Mouse (Mus musculus) midbrain, postnatal 0 days (tissue): ENCODE results near the gene Mical2. TPM values are rescaled to one million over a fixed set of nuclear protein-coding genes. Genes with fewer than 3 reads are reported as not detected.

Experiments
- ATAC-seq: fragments of 200-750 bp; cut with Nextera tagmentation; 2 replicates; pipeline ENCODE4 v1.8.0; 2017; ENCODE audit warnings: moderate number of reproducible peaks, mild to moderate bottlenecking, moderate TSS enrichment, moderate library complexity; ENCODE audit not compliant: low FRiP score
- DNase-seq: peaks from one replicate; pipeline ENCODE4 v3.0.0-alpha.2; 2015; ENCODE audit warnings: low spot score
- H3K27ac ChIP-seq: fragments of 300-500 bp; sonication (generic); 2 replicates; pipeline ENCODE4 v1.5.1; 2014; ENCODE audit warnings: low read depth, mild to moderate bottlenecking, low read length, mixed read lengths
- H3K27me3 ChIP-seq: fragments of 300-500 bp; sonication (generic); 2 replicates; pipeline ENCODE4 v1.6.1; 2014; ENCODE audit warnings: low read length, control low read depth, mixed read lengths; ENCODE audit not compliant: insufficient read depth
- H3K36me3 ChIP-seq: fragments of 300-500 bp; sonication (generic); 2 replicates; pipeline ENCODE4 v1.6.1; 2014; ENCODE audit warnings: low read length, control low read depth, mixed read lengths; ENCODE audit not compliant: insufficient read depth
- H3K4me1 ChIP-seq: fragments of 300-500 bp; sonication (generic); 2 replicates; pipeline ENCODE4 v1.6.1; 2014; ENCODE audit warnings: mild to moderate bottlenecking, control low read depth, antibody characterized with exemption, low read length, mixed read lengths; ENCODE audit not compliant: insufficient read depth
- H3K4me2 ChIP-seq: fragments of 300-500 bp; sonication (generic); 2 replicates; pipeline ENCODE4 v1.6.1; 2014; ENCODE audit warnings: low read depth, mild to moderate bottlenecking, low read length, mixed read lengths; ENCODE audit not compliant: poor library complexity, severe bottlenecking
- H3K4me3 ChIP-seq: fragments of 300-500 bp; sonication (generic); 2 replicates; pipeline ENCODE4 v1.5.1; 2014; ENCODE audit warnings: low read depth, mild to moderate bottlenecking, low read length, moderate library complexity
- H3K9ac ChIP-seq: fragments of 300-500 bp; sonication (generic); replicated peaks from 2 replicates; pipeline ENCODE4 v1.6.1; 2014; ENCODE audit warnings: mild to moderate bottlenecking, low read length, moderate library complexity, mixed read lengths; ENCODE audit not compliant: poor library complexity, severe bottlenecking
- H3K9me3 ChIP-seq: fragments of 300-500 bp; sonication (generic); 2 replicates; pipeline ENCODE4 v1.6.1; 2016; ENCODE audit warnings: low read length, control low read depth
- CTCF ChIP-seq: IDR thresholded peaks from 2 replicates; pipeline ENCODE4 v1.5.1; 2016; ENCODE audit warnings: antibody characterized with exemption, mild to moderate bottlenecking
- WGBS: fragments of 180-500 bp; shearing (Covaris S2); extraction: QIAGEN DNeasy Blood & Tissue Kit; methylation state at CpG from one replicate; pipeline ENCODE4 v1.1.7; 2014; 5-methylcytosine and 5-hydroxymethylcytosine counted together
- polyA plus RNA-seq: library from polyadenylated mRNA; unstranded; fragments of >200 nt; fragmentation: Nextera tagmentation; extraction: Ambion mirVana; gene quantifications from 2 replicates; pipeline ENCODE4 v1.2.1, GENCODE M21; 2015
- total RNA-seq: library from RNA; depleted of rRNA; stranded (reverse); fragments of >200 nt; gene quantifications from 2 replicates; pipeline ENCODE4 v1.2.3, GENCODE M21; 2014; rRNA removed

The Mical2 gene
- total and polyA plus RNA-seq, 2 experiments from 2014 or later = 6.2 to 11.0 TPM

DNA sequence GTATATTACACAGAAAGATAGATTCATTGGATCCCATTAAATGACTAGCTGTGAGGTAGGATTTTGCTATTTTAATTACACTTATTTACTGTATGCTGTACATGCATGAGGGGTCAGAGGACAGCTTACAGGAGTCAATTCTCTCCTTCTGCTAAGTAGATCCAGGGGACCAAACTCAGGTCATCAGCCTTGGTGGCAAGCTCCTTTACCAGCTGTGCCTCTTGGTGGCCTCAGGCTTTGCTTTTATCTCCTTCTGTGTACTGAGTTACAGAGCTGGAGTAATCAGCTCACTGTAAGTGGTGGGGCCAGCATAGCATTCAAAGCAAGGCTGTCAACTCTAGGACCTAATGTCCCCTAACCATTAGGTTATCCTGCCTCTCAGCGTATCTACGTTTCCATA, 229.3 kb downstream of the Mical2 start:
- Histone ChIP-seq H3K27me3 (no peaks in the 10 kb centered on the region), H3K9me3 (no peaks in the 10 kb centered on the region), H3K4me2 (no peak overlapping the region), H3K9ac (no peak overlapping the region), H3K4me3 (no peak overlapping the region), H3K36me3 (no peaks in the 10 kb centered on the region), H3K27ac (no peak overlapping the region), H3K4me1 (no peaks in the 10 kb centered on the region)
- TF ChIP-seq CTCF = no peak
- ATAC-seq (no peak), DNase-seq (no peak)
- 85% methylated on average over 2 of the region's 2 CpGs for WGBS

DNA sequence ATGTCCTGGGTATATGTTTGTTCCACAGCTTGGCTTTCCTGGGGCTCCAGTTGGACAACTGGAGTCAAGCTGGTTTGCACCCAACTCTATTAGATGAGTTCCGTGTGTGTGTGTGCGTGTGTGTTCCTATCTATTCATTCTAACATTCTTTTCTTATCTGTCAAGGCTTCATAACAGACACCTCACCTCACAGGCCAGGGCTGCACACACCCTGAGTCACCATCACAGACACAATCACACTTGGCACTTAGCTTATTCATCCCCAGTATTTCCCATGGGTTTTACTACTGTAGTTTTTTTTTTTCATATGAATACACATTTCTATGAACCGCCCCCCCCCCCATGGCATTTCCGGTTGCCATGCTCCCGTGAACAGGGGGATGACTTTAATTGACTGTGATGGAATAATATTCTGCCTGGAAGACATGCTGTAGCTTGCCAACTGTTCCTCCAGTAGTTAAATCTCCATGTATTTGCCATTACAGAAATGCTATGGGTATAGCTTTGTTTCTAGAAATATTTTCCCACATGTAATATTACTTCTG, 230.0 kb downstream of the Mical2 start:
- Histone ChIP-seq H3K9me3 (no peaks in the 10 kb centered on the region), H3K4me2 (no peak overlapping the region), H3K4me3 (no peak overlapping the region), H3K27me3 (no peaks in the 10 kb centered on the region), H3K27ac (no peak overlapping the region), H3K36me3 (no peaks in the 10 kb centered on the region), H3K9ac (no peak overlapping the region), H3K4me1 (no peaks in the 10 kb centered on the region)
- ATAC-seq (no peak), DNase-seq (no peak)
- TF ChIP-seq CTCF = no peak
- 77% methylated on average over 5 of the region's 5 CpGs for WGBS

DNA sequence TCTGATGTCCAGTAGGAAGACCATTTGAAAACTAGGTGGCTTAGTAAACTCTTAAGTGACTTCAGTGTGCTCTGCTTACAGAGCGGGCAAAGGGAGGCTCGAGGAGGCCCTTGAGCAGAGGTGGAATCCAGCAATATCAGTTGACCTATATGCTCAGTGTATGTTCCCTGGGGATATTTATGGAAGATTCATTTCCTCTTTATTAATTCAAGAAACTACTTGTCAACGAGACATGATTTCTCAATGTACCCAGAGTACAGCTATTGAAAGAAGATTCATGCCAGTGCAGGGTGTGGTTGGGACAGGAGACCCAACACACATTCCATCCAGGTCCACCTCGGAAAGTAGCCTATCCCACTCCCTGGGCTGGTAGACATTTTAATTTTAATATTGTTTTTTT, 231.7 kb downstream of the Mical2 start:
- H3K9ac ChIP-seq = no peak overlapping the region
- H3K27me3 ChIP-seq = no peaks in the 10 kb centered on the region
- WGBS = 88% methylated on average over 4 of the region's 4 CpGs
- H3K4me2 ChIP-seq = no peak overlapping the region
- no peak for TF ChIP-seq CTCF
- no peaks in the 10 kb centered on the region for H3K9me3 ChIP-seq
- H3K4me1 ChIP-seq = no peaks in the 10 kb centered on the region
- no peak overlapping the region for H3K4me3 ChIP-seq
- DNase-seq (no peak), ATAC-seq (no peak)
- no peaks in the 10 kb centered on the region for H3K36me3 ChIP-seq
- no peak overlapping the region for H3K27ac ChIP-seq

DNA sequence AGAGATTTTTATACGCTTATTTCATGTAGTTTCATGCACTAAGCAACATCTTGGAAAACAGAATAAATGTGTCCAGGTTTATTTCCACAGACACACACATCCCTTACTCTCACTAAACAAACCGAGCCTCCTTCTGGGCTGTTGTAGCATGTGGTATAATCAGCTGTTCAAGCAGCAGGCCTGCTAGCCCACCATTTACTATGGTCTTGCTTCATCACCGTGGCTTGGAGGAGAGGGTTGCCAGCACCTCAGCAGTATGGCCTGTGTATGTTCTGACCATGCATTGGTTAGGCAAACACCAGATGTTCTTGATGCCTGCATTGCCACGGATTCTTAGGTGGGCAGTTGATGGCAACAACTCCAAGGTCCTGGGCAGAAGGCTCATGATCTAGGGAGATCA, 232.3 kb downstream of the Mical2 start:
- no peaks in the 10 kb centered on the region for H3K4me1 ChIP-seq
- ATAC-seq = no peak
- WGBS = 91% methylated on average over 4 of the region's 4 CpGs
- no peak overlapping the region for H3K27ac ChIP-seq
- no peaks in the 10 kb centered on the region for H3K27me3 ChIP-seq
- H3K9ac ChIP-seq = no peak overlapping the region
- no peak for DNase-seq
- H3K9me3 ChIP-seq = no peaks in the 10 kb centered on the region
- no peaks in the 10 kb centered on the region for H3K36me3 ChIP-seq
- no peak for TF ChIP-seq CTCF
- no peak overlapping the region for H3K4me3 ChIP-seq
- H3K4me2 ChIP-seq = no peak overlapping the region

DNA sequence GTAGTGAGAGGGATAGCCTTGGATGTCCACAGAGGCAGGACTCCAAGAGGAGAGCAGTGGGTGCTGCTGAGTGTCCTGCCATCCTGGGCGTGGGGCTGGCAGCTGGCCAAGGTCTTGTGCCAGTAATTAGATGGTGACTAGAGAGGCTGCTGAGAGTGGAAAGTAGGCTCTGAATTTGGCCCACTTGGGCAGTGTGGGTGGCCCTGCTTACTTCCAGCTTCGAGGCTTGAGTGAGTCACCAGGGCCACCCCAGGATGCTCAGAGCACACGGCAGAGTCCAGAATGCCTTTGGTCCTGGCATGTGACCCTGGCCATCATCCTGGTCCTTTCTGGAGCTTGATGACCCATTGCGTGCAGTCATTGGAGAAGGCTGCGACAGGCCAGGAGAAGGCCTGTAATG, 232.8 kb downstream of the Mical2 start:
- Histone ChIP-seq H3K36me3 (no peaks in the 10 kb centered on the region), H3K27ac (no peak overlapping the region), H3K27me3 (no peaks in the 10 kb centered on the region), H3K4me1 (no peaks in the 10 kb centered on the region), H3K4me2 (no peak overlapping the region), H3K9ac (no peak overlapping the region), H3K4me3 (no peak overlapping the region), H3K9me3 (no peaks in the 10 kb centered on the region)
- ATAC-seq = no peak
- DNase-seq = no peak
- TF ChIP-seq CTCF = no peak
- 88% methylated on average over 5 of the region's 5 CpGs for WGBS

Other genes with a start within 250 kb of the Mical2 start
- gene Usp47, start 202.4 kb upstream of the Mical2 start, total RNA-seq = 79.0 and 96.9 TPM in 2 replicates
- gene Usp47, start 202.4 kb upstream of the Mical2 start, polyA plus RNA-seq = 49.2 and 52.2 TPM in 2 replicates
- 30.9 and 31.8 TPM in 2 replicates for gene Dkk3, start 66.8 kb upstream of the Mical2 start, total RNA-seq
- gene Dkk3, start 66.8 kb upstream of the Mical2 start, polyA plus RNA-seq = 36.7 and 38.8 TPM in 2 replicates
- gene Parva, start 201.6 kb downstream of the Mical2 start, total RNA-seq = 23.2 and 25.8 TPM in 2 replicates
- 22.9 and 23.3 TPM in 2 replicates for gene Parva, start 201.6 kb downstream of the Mical2 start, polyA plus RNA-seq